Mouse (Mus musculus): ENCODE measurements around the gene Usp12.

DNA sequence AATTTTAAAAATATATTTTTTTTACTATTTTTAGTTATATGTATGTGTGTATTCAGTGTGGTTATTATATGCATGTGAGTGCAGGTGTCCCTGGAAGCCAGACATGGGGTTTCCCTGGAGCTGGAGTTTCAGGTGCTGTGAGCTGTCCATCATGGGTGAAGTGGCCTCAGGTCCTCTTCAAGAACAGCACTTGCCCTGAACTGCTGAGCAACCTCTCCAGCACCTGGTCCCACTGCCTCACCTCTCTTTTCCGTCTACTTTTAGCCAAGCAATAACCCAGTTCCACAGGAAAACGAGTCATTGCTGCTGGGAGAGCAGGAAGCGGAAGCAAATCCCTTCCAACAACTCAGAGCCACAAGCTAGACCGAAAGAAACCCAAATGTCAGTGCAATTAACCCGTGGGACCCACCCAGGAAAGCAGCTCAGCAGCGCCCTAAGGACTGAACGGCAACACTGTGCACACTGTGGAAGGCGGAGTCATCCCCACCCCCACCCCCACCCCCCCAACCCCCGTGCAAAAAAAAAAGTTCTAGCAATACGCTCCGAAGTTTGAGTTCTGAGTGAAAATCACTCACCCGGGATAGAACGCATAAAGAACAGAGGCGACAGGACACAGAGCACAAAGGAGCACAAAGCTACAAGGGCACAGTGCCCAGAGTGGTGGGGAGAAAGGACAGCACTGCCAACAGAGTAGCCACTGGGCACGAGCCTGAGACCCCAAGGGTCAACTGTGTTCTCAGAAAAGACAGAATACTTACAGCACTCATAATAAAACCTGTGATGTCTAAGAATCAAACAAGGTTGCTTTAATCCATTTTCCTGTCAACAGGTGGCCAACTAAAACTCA lies 24.6 kb downstream of the Usp12 start:
- no peak for TF ChIP-seq POLR2A (IDR thresholded peaks at IDR 0.05; ENCODE audit: insufficient read depth, low read depth, low read length)
- 0 out of 2 replicates have a peak, but pooled peaks have one; percentile 6 for TF ChIP-seq CTCF (IDR thresholded peaks at IDR 0.05)
- no peak for TF ChIP-seq EP300 (IDR thresholded peaks at IDR 0.05; ENCODE audit: insufficient read depth, low read depth, low read length)
